Mouse (Mus musculus) right cerebral cortex, adult 2 months (tissue): ENCODE results near the gene Speer3.
"Not testable (repeated sequence)": the region's sequence is repeated elsewhere in the genome, so short reads cannot be mapped to it uniquely, and the experiment has no call there.

ENCODE experiments used
- DNase-seq, 2 experiments: peaks; one replicate each; pipeline ENCODE4 v3.0.0; 2021 to 2022; ENCODE audit warnings: low spot score in 2 of 2

Speer3 gene

DNA sequence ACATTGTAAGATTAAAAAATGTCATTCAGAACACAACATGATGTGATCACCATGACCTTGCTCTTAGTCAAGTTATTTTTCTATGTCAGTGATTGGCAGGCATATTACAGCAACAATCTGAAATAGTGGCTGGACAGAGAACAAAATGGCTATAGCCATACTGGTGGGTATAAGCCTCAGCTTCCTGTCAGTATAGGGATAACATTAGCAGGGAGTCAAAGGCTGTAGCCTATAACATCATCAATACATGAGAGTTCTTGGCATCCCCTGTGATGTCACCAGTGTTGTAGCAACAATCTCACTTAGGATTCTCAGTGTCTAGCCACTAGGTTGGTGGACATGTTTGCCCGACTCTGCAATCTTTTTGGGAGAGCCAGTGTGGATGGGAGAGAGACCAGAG lies at the start of gene Speer3:
Gene Speer3, plus strand, starts transcription at position 301 of the 400 bp plus-strand sequence.
- DNase-seq = no peak

DNA sequence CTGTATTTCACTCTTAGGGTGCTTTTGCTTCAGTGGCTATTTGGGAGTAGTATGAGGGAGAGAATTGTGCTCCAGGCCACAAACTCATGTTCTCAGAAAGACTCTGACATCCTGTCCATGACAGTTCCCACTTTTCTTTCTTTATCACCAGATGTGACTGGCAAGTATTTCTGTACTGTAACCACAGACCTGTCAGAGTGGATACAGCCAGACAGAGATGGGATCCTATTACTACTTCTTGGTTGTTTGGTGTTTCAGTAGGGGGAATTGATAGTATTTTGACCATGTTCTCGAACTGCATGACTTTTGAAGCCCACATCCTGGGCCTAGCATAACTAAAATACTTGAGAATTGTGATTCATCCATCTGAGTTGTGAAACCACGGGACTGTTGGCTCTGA lies 19.1 kb downstream of the Speer3 start:
- DNase-seq = not testable (repeated sequence)

DNA sequence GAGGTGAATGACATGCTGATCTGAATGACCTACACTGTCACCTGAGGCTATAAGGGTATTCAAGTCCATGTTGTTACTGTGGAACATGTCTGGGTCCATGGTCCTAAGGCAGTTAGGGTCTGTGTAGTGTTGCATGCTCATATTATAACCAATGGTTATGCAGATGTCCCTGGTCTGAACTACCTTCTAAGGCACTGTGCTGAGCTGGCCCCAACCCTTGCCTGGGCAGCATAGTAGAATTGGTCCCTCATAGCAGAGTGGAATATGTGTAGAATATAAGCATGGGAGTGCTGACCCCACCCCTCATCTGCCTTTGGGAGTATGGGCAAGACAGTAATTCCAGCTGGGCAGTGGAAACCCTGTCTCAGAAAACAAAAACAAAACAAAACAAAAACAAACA lies 33.7 kb downstream of the Speer3 start:
- no peak for DNase-seq

- no peak for DNase-seq
Observed at GRCm38 (mm10) chr5:13826708-13827107, 35.3 kb downstream of the Speer3 start.

- DNase-seq = no peak
Observed at GRCm38 (mm10) chr5:13844317-13844716, 52.9 kb downstream of the Speer3 start.
